Mouse (Mus musculus) CH12F3 (cell line): ENCODE data around the gene Gm20388.

Source experiments
- in situ Hi-C: fragments of 300-500 bp; cut with MboI; formaldehyde crosslinking; loops from 2 replicates; pipeline ENCODE4 v1.14.3; 2020; ENCODE audit warnings: low sequenced_read_pairs

Gene Gm20388

GRCm38 (mm10) chr8:121241761-121242552 is 1331.3 kb downstream of the Gm20388 start:
- in situ Hi-C loops, result no loop called here

- in situ Hi-C loops, result no loop called here
These were observed 1332.0 kb downstream of the Gm20388 start for GRCm38 (mm10) chr8:121242671-121243070.

GRCm38 (mm10) chr8:121248823-121249222 is 1338.2 kb downstream of the Gm20388 start:
- in situ Hi-C loops, result no loop called here

- in situ Hi-C loops, result no loop called here
These were observed 1338.8 kb downstream of the Gm20388 start for GRCm38 (mm10) chr8:121249433-121249832.

- in situ Hi-C loops, result no loop called here
These were observed 1340.4 kb downstream of the Gm20388 start for GRCm38 (mm10) chr8:121251089-121251488.

- in situ Hi-C loops, result no loop called here
These were observed 1345.2 kb downstream of the Gm20388 start for GRCm38 (mm10) chr8:121255727-121256265.

GRCm38 (mm10) chr8:121258126-121258792 is 1347.6 kb downstream of the Gm20388 start:
- in situ Hi-C loops, result no loop called here

- in situ Hi-C loops, result no loop called here
These were observed 1352.2 kb downstream of the Gm20388 start for GRCm38 (mm10) chr8:121262728-121263389.

- in situ Hi-C loops, result no loop called here
These were observed 1352.7 kb downstream of the Gm20388 start for GRCm38 (mm10) chr8:121263390-121263775.

- in situ Hi-C loops, result no loop called here
These were observed 1353.6 kb downstream of the Gm20388 start for GRCm38 (mm10) chr8:121264260-121264659.

- in situ Hi-C loops, result no loop called here
These were observed 1360.9 kb downstream of the Gm20388 start for GRCm38 (mm10) chr8:121271542-121271941.

GRCm38 (mm10) chr8:121273195-121273594 is 1362.6 kb downstream of the Gm20388 start:
- in situ Hi-C loops, result no loop called here

GRCm38 (mm10) chr8:121273620-121274019 is 1363.0 kb downstream of the Gm20388 start:
- in situ Hi-C loops, result no loop called here

GRCm38 (mm10) chr8:121280414-121280813 is 1369.8 kb downstream of the Gm20388 start:
- in situ Hi-C loops, result no loop called here

GRCm38 (mm10) chr8:121289346-121289745 is 1378.7 kb downstream of the Gm20388 start:
- in situ Hi-C loops, result no loop called here

- in situ Hi-C loops, result no loop called here
These were observed 1379.9 kb downstream of the Gm20388 start for GRCm38 (mm10) chr8:121290547-121290946.

GRCm38 (mm10) chr8:121293418-121293817 is 1382.8 kb downstream of the Gm20388 start:
- in situ Hi-C loops, result no loop called here

- in situ Hi-C loops, result no loop called here
These were observed 1383.8 kb downstream of the Gm20388 start for GRCm38 (mm10) chr8:121294234-121295108.

GRCm38 (mm10) chr8:121296082-121296481 is 1385.4 kb downstream of the Gm20388 start:
- in situ Hi-C loops, result no loop called here

GRCm38 (mm10) chr8:121296597-121296996 is 1386.0 kb downstream of the Gm20388 start:
- in situ Hi-C loops, result no loop called here
